8 mouse cellular contexts compared by ENCODE assay signal in the genomic region with DNA sequence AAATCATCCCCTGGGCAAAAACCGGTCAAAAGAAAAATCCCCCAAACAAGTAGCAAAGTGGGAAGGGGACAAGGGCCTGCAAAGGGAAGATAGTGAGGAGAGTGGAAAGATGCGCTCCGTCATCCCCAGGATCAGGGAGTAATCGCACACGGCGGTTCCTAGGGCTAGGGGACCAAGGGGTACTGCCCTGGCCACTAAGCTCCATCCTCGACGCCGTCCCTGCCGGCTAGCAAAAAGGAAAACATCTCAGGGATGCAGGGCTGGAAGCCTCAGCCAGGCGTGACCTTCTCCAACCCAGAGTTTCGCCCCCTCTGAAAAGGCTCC. TPM values are rescaled to one million over a fixed set of nuclear protein-coding genes. Genes with fewer than 3 reads are reported as not detected.
DNase-seq lines count a peak whose midpoint lies in the region; ATAC-seq and TF ChIP-seq lines count a peak whose summit lies in the region.

No protein-coding gene starts in this region.

- H3K4me3 ChIP-seq in layer of hippocampus, adult 2 months = peak overlapping the region; percentile 81
- H3K4me3 ChIP-seq in liver, embryonic 15.5 days (replicated peaks) = peak overlapping the region; percentile 90

- no peaks in the 10 kb centered on the region for H3K36me3 ChIP-seq in liver, embryonic 15.5 days (replicated peaks)

- H3K9me3 ChIP-seq in liver, embryonic 15.5 days (replicated peaks) = no peaks in the 10 kb centered on the region

- 0% methylated on average over 12 of the region's 12 CpGs for WGBS in liver, embryonic 15.5 days (ENCODE audit: insufficient replicate concordance)

- TF ChIP-seq CTCF in layer of hippocampus, adult 2 months (conservative IDR thresholded peaks at IDR 0.05) = no peak
- TF ChIP-seq CTCF in brain, embryonic 14.5 days (IDR thresholded peaks at IDR 0.05; ENCODE audit: borderline replicate concordance, extremely low read depth, insufficient read depth, insufficient read length) = no peak

- peak overlapping the region; percentile 84 for H3K9ac ChIP-seq in liver, embryonic 15.5 days

- peak overlapping the region; percentile 99 for H3K27ac ChIP-seq in layer of hippocampus, adult 2 months
- H3K27ac ChIP-seq in liver, embryonic 15.5 days (replicated peaks) = peak overlapping the region; percentile 88

- peak; percentile 14 for ATAC-seq in granulocyte monocyte progenitor cell, adult 5-6 weeks (replicated peaks; ENCODE audit: poor library complexity, severe bottlenecking)
- peak; percentile 65 for ATAC-seq in liver, embryonic 15.5 days (ENCODE audit: insufficient read depth)

- peak overlapping the region; percentile 87 for H3K4me2 ChIP-seq in liver, embryonic 15.5 days

- H3K4me1 ChIP-seq in liver, embryonic 15.5 days (replicated peaks) = peaks cover 21% of the 10 kb centered on the region

- TF ChIP-seq POLR2A in brain, embryonic 14.5 days (IDR thresholded peaks at IDR 0.05; ENCODE audit: borderline replicate concordance, extremely low read depth, insufficient read depth, insufficient read length, poor library complexity, severe bottlenecking) = no peak

- DNase-seq in layer of hippocampus, adult 2 months (ENCODE audit: low spot score in 2 of 2) = no peak
- DNase-seq in layer of hippocampus, adult 9-10 months (ENCODE audit: low spot score) = no peak
- DNase-seq in brain, embryonic 14.5 days (ENCODE audit: low read depth) = peak; percentile 54
- DNase-seq in gastrocnemius, postnatal 10 days = no peak
- DNase-seq in right cerebral cortex, postnatal 10 days (ENCODE audit: low spot score in 2 of 2) = no peak
- no peak for DNase-seq in thymus, postnatal 14 days

- no peaks in the 10 kb centered on the region for H3K27me3 ChIP-seq in liver, embryonic 15.5 days

RNA-seq across cellular contexts. Expression of gene Braf, which starts 0.8 kb away (rescaled TPM):
- 100 to 1,000 TPM; 128 to 129 TPM for total RNA-seq in layer of hippocampus, adult 2 months (2021)
- 24.0 and 26.9 TPM in 2 replicates for polyA plus RNA-seq in brain, embryonic 14.5 days (2012; rRNA removed)
- total RNA-seq in granulocyte monocyte progenitor cell, adult 5-6 weeks (2014; fragmentation: Nextera tagmentation) = 25.1 and 29.1 TPM in 2 replicates
- 24.1 and 28.7 TPM in 2 replicates for total RNA-seq in granulocyte monocyte progenitor cell, adult 5-6 weeks (2017)
- polyA plus RNA-seq in liver, embryonic 15.5 days (2015; fragmentation: Nextera tagmentation; extraction: Ambion mirVana) = 5.5 and 5.7 TPM in 2 replicates
- total RNA-seq in gastrocnemius, postnatal 10 days (2021) = 10 to 100 TPM; 10.2 to 14.1 TPM

Comparison
In these comparisons a context has a peak if more than half of its experiments do, and no peak if none do; other contexts are left out.
1. RNA of gene Braf, which starts 0.8 kb away (total RNA-seq): 128 to 129 TPM in layer of hippocampus, adult 2 months; 24.1 to 29.1 TPM in granulocyte monocyte progenitor cell, adult 5-6 weeks and 10.2 to 14.1 TPM in gastrocnemius, postnatal 10 days; every median in the first group is over 4 times any median in the second.